Mouse (Mus musculus) brain, adult 10 weeks (tissue): Measurements from ENCODE around the gene Nubp2. TPM values are rescaled to one million over a fixed set of nuclear protein-coding genes. Genes with fewer than 3 reads are reported as not detected.

Source experiments
- polyA plus RNA-seq: library from polyadenylated mRNA; stranded (reverse); fragments of 350-450 nt; fragmentation: Illumina TruSeq; extraction: RNeasy Lipid Tissue Mini Kit (QIAGEN cat#74804); gene quantifications from one replicate; pipeline ENCODE4 v1.2.3, GENCODE M21; 2015; ENCODE audit warnings: low read depth, low replicate concordance

The Nubp2 gene
- polyA plus RNA-seq = 42.4 TPM

DNA sequence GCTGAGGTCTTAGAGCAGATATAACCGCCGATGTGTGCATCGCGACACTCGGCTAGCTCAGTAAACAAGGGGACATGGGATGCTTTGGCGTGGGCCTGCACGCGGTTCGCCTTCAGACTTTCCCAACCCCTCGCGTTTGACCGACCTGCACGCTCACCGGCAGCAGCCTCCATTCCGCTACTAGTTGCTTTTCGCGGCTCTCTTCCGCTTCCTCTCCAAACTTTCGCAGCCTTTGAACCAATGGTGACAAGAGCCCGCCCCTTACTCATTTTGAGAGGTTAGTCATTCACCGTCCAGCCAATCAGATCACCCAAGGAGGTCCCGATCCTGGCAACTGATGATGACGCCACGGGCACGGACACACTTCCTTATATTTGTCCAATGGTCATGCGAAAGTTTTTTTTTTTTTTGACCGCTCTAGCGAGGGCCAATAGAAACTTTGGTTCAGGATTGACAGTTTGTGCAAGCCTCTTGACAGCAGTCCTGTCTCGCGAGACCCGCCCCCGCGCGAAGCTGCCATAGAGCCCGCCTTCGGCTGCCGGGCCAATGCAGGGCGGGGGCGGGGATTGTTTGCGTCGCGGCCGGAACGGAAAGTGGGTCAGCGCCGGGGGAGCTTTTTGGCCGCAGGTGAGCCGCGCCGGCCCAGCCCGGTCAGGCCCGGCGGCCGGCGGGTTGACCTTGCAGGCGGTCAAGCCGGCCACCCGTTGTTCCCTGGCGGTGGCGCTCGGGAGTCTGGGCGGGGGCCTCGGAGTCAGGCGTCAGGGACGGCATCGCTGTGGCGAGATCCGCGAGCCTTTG lies at the start of gene Nubp2, which contains the start of gene Spsb3:
Gene Nubp2 (minus strand): TSS at position 216 of the 798 bp plus-strand sequence.
Gene Spsb3 (plus strand): TSS at position 510 of the 798 bp plus-strand sequence.

DNA sequence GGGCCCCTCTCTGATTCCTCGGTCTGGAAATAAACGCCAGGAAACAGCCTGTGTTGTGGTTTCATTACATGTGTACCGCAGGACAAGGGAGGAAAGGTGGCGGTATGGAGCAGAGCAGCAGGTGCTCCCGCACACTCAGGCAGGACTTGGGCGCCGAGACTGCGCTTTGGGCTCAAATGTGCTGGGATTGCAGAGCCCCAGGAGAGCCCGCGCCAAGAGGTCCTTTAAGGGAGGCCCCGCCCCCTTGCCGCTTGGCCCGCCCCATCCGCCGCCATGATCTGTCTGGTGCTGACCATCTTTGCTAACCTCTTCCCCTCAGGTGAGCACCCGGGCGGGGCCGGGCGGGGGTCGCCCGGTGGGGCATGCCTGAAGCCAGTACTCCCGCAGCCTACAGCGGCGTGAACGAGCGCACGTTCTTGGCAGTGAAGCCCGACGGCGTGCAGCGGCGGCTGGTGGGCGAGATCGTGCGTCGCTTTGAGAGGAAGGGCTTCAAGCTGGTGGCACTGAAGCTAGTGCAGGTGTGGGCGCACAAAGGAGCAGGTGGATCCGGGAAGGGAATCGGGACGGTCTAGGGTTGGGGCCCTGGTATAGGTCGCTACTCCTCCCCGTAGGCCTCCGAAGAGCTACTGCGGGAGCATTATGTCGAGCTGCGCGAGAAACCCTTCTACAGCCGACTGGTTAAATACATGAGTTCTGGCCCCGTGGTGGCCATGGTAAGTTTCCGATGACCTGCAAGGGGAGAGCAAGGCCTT lies 10.3 kb upstream of the Nubp2 start, which contains the start of gene Nme3:
Gene Nme3 (plus strand): TSS at position 260 of the 752 bp plus-strand sequence.

DNA sequence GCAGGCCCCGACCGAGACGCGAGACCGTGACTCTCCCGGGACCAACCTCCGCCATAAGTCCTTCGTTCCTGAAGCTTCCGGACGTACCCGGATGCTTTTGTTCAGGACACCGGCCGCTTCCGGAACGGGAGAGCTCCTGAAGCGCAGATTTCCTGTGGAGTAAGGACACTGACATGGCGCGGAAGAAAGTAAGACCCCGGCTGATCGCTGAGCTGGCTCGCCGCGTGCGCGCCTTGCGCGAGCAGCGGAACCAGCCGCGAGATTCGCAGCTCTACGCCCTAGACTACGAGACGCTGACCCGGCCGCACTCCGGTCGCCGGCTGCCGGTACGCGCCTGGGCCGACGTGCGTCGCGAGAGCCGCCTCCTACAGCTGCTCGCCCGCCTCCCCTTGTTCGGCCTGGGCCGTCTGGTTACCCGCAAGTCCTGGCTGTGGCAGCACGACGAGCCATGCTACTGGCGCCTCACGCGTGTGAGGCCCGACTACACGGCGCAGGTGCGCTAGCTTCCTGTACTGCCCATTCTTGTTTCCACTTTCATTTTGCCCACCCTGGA lies 8.9 kb upstream of the Nubp2 start, which contains the start of the genes Eme2 and Mrps34:
Gene Eme2 (minus strand): TSS at position 93 of the 553 bp plus-strand sequence.
Gene Mrps34 (plus strand): TSS at position 122 of the 553 bp plus-strand sequence.

DNA sequence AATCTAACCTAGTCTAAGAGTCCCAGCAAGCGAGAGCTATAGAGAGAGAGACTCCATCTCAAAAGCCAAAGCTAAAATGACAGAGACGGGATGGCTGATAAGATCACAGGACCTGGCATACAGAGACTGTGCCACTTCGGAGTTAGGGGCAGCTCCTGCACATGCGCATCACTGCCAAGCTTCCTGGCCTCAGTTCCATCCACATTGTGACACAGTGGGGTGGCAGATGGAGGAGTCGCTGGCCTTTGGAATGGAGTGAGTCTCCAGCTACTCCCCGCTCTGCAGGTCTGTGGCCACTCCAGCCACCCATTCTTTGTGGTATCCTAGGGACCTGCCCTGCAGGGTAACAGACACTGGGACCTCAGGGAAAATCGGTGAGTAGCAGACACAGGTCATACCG lies 20.4 kb downstream of the Nubp2 start, which contains the start of gene Igfals:
Gene Igfals (plus strand): TSS at position 222 of the 400 bp plus-strand sequence.

DNA sequence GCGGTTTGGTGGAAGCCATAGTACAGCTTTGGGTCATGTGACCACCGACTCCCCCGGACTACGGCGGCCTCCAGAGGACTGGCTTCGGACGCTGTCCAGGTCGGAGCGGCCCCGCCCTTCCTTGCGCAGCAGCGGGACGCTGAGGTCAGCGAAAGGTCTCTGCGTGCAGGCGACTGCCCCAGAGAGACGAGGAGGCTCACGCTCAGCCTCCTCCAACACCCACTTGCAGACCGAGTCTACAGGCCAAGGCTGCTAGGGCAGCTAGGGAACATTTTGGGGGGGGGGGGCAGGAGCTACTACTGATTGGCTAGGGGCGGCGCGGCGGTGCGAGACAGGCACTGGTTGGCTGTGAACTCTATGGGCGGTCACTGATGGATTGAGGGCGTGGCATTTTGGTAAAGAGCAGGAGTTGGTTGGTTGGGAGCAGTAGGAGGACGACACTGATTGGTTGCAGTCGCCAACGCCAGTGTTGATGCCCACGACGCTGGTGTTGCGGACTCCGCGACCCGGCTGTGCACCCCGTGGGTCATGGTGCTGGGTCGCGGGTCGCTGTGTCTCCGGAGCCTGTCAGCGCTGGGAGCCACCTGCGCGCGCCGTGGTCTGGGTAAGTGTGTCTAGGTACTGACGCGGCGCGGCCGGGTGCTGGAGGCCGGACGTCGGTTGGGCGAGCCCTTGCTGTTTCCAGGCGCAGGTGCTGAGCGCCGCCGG lies 35.9 kb downstream of the Nubp2 start, which contains the start of gene Fahd1:
Gene Fahd1 (minus strand): TSS at position 300 of the 708 bp plus-strand sequence.

DNA sequence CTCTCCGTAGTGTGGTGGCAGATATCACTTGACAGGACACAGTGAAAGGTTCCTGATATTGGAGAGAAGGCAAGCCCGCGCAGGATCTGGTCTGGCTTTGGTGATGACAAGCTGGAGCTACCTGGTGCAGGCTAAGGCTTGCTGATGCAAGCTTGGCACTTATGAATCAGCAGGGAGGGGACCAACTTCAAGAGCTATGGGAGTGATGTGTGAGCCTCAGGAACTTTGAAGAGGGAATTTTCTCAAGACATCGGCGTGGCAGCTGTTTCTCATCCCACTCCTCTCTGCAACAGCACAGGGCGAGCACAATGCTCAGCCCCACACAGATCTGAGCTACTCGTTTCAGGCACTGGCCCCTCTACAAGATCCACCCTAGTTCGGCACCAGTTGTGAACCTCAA lies 46.3 kb downstream of the Nubp2 start, which contains the start of gene Hagh:
Gene Hagh (plus strand): TSS at position 302 of the 400 bp plus-strand sequence.

Other genes starting within 250 kb of the Nubp2 start
- gene Slc9a3r2, start 236.0 kb downstream of the Nubp2 start, polyA plus RNA-seq = 49.3 TPM
- gene Npw, start 227.9 kb downstream of the Nubp2 start, polyA plus RNA-seq = not detected
- 31.2 TPM for gene Zfp598, start 216.7 kb downstream of the Nubp2 start, polyA plus RNA-seq
- 193 TPM for gene Syngr3, start 196.4 kb downstream of the Nubp2 start, polyA plus RNA-seq
- 22.1 TPM for gene Gfer, start 190.2 kb downstream of the Nubp2 start, polyA plus RNA-seq
- gene Noxo1, start 190.1 kb downstream of the Nubp2 start, polyA plus RNA-seq = 3.3 TPM
- gene Tbl3, start 178.7 kb downstream of the Nubp2 start, polyA plus RNA-seq = 28.6 TPM
- gene Rnf151, start 168.3 kb downstream of the Nubp2 start, polyA plus RNA-seq = not detected
- gene Rps2, start 168.2 kb downstream of the Nubp2 start, polyA plus RNA-seq = 796 TPM
- gene Ndufb10, start 161.9 kb downstream of the Nubp2 start, polyA plus RNA-seq = 517 TPM
- gene Rpl3l, start 158.5 kb downstream of the Nubp2 start, polyA plus RNA-seq = 1.1 TPM
- 54.9 TPM for gene Msrb1, start 149.7 kb downstream of the Nubp2 start, polyA plus RNA-seq
- gene Hs3st6, start 133.4 kb downstream of the Nubp2 start, polyA plus RNA-seq = not detected
- gene Meiob, start 82.1 kb downstream of the Nubp2 start, polyA plus RNA-seq = not detected
- 182 TPM for gene Hagh, start 46.2 kb downstream of the Nubp2 start, polyA plus RNA-seq
- 30.6 TPM for gene Fahd1, start 36.0 kb downstream of the Nubp2 start, polyA plus RNA-seq
- gene Igfals, start 20.4 kb downstream of the Nubp2 start, polyA plus RNA-seq = not detected
- gene Spsb3, start 294 bp upstream of the Nubp2 start, polyA plus RNA-seq = 74.8 TPM
- gene Eme2, start 8.7 kb upstream of the Nubp2 start, polyA plus RNA-seq = 29.7 TPM
- gene Mrps34, start 8.8 kb upstream of the Nubp2 start, polyA plus RNA-seq = 84.8 TPM
- 78.4 TPM for gene Nme3, start 10.2 kb upstream of the Nubp2 start, polyA plus RNA-seq
- gene Mapk8ip3, start 50.6 kb upstream of the Nubp2 start, polyA plus RNA-seq = 214 TPM
- gene Jpt2, start 74.3 kb upstream of the Nubp2 start, polyA plus RNA-seq = 7.4 TPM
- gene Cramp1l, start 129.4 kb upstream of the Nubp2 start, polyA plus RNA-seq = 11.8 TPM
- 13.7 TPM for gene Ift140, start 129.7 kb upstream of the Nubp2 start, polyA plus RNA-seq
- 13.5 TPM for gene Tmem204, start 197.2 kb upstream of the Nubp2 start, polyA plus RNA-seq
- gene Telo2, start 229.6 kb upstream of the Nubp2 start, polyA plus RNA-seq = 26.7 TPM
- gene Ptx4, start 234.4 kb upstream of the Nubp2 start, polyA plus RNA-seq = not detected
- 34.5 TPM for gene Clcn7, start 247.0 kb upstream of the Nubp2 start, polyA plus RNA-seq